Mouse (Mus musculus) lung, postnatal 25 days (tissue): ENCODE measurements around the gene Mlec.

Experiments
- DNase-seq: peaks from one replicate; pipeline ENCODE4 v3.0.0; 2022; ENCODE audit warnings: low spot score

The Mlec gene

DNA sequence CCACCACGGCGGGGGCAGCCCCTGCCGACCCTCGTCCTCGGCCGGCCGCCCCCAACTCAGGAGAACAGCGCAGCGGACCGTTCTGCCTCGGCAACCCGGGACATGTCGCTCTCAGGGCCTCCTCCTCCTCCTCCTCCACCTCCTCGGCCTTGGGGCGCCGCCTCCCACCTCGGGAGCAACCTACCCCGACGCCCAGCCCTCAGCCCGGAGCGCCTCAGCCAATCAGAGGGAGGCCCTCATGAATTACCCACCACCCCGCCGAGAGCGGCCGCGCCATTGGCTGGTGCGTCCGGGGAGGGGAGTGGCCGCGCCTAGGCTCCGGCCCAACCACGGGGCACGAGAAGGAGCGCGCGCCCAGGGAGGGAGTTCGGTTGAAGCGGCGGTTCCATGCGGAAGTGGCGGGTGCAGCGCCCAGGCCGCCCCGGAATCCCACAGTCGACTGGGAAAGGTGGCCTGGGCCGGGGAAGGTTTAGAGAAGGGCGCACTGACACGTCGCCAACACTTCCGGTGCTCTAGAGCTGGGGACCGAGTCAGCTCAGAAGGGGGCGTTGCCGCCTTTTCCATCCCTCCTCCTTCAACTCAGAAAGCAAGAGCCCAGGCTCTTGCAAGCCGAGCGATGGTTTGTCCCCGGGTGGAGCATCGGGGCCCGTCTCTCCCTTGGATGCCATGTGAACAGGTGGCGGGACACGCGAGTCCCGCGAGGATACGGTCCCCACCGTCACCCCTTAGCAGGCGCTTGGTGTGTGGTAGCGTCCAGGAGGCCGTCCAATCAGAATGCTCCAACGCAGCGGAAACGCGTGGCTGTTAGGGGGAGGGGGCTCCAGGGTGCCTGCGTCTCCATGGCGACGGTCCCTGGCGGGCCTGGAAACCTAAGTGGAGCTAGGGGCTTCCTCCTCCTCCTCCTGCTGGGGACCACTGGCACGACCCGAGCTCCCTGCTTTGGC lies at the start of gene Mlec:
Gene Mlec, minus strand, starts transcription at position 140 of the 944 bp plus-strand sequence.
- peak; percentile 99 for DNase-seq

DNA sequence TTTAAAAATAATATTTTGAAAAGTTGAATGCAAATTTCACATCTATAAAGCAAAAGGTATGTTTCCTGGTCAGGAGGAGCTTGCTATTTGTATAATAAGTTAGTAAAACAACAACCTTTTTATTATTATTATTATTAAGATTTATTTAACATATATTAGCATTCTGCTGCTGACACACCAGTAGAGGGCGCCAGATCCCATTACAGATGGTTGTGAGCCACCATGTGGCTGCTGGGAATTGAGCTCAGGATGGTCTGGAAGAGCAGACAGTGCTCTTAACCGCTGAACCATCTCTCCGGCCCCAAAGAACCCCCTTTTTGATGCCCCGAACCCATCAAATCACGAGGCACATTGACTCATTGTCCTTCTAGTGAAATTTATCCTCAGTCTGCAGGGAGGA lies 49.3 kb upstream of the Mlec start:
- no peak for DNase-seq

DNA sequence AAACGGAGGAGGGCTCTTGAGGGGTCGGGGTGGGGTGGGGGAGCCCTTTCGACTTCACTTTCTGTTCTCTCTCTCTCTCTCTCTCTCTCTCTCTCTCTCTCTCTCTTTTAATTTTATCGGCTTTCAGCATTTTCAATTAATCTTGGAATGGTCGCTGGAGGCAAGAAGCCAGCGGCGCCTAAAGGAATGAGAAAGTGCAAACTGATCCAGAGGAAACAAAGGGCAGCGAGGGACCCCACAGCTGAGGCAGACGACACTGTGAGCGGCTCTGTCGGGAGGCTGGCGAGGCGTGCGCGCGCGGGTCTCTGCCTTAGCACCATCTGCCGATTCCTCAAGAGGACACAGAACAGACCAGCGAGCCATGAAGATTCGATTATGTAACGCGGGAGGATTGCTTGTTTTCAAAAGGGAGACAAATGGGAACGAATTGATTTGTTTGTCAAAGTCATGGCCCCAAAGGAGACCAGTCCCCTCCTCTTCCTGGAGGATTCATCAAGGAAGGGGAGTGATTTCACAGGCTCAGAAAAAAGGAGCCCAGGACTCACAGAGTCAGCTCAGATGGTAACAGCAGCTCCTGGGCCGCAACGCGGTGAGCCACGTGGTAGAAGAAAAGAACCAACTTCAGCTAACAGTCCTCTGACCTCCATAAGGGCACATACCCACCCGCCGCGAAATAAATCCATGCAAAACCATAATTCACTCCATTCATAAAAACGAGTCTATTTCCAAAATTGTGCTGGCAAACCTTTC lies 46.8 kb upstream of the Mlec start:
- peak; percentile 10 for DNase-seq

DNA sequence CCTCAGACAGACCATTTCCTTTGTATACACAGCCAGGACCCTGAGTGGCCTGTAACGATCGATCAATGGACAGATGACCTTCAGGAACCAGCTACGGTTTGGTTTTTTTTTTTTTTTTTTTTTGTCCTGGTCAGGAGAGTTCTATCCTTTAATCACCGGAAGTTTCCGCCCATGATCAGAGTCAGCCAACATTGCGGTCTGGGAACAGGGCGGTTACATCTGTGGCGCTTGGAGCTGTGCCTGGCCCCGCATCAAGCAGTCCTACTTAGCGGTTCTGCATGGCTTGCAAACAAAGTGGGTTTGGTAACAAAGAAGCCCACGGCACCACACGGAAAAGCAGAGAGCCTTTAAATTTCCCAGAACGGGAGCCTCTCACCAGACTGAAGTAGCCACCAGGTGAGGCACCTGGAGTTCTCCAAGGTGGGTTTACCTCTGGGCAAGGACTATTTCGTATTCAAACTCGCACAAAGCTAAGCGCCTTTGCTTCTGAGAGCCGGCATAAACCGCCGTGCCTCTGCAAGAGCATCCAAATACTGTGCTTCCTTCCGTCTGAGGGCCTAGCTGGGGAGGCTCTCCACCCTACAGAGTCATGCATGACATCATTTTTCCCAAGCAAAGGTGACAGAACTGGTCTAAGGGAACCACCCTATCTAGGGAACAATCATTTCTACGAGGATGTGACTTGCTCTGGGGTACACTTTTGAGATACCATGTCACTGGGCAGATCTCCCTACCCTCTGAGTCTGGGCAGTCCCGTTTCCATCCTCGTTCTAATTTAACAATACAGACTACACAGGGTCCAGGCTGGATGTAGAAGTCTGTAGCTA lies 46.0 kb upstream of the Mlec start:
- DNase-seq = peak; percentile 42

DNA sequence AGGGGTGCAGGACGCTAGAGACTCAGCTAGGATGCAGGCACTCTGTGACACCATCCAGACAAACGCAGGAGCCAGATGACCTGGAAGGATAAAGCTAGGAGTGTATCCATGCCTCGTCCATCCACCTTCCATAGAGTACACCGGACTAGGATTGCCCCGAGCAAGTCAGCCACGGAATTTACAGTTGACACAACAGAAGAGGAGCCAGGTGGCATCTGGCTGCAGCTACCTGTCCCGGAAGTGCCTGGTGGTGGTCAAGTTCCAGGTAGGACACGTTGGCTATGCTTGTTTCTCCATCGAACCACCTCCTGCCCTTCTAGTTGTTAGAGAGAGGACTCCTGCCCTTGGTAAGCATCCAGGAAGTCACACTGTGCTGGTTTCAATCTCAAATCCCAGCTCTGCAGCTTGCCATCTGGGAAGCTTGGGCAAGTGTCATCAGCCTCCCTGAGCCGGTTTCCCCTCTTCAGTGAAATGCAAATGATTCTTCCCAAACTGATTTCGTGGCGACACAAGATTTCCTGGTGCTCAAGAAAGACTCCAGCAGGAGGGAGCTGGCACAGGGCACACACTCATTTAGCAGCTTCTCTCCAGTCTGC lies 36.7 kb upstream of the Mlec start:
- no peak for DNase-seq

DNA sequence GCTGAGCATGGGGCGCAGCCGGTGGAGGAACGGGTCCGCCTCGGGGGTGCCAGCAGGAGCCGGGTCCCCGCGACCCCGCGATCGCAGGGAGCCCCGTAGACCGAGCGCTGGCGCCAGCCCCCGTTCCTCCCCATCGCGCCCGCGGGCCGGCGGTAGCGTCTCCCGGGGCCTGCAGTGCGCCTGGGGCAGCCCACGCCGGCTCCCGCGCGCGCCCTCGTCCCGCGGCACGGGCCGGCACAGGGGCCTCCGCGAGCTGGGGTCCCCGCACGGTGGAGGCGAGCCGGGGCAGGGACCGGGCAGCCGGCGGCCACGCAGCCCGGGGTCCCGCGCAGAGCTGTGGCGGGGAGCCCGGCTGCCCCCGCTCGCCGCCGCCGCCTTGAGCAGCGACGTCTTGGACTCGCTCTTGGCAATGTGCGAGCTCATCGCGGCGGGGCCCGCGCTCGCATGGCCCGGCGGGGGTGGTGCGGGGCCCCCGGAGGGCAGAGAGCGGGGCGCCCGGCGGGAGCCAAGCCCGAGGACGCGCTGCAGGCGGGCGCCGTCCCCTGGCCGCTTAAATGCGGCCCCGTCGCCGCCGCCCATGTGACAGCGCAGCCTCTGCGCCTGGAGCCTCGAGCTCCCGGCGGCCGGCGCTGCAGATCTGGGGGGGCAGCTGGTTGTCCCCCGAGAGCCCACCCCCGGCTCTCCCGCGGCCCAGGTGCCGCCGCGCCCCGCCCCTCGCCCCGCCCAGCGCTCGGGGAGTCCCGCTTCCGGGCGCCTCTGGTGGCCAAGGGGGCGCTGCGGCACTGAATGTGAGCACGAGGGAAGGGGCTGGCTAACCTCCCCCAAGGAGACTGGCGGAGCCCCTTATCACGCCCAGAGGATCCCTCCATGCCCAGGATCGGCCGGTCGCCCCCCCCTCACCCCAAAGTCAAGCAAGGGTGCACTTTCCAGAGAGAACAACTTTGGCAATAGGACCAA lies 36.0 kb upstream of the Mlec start, which contains the start of gene Cabp1:
Gene Cabp1, minus strand, starts transcription at position 713 of the 957 bp plus-strand sequence.
- DNase-seq = peak; percentile 34

DNA sequence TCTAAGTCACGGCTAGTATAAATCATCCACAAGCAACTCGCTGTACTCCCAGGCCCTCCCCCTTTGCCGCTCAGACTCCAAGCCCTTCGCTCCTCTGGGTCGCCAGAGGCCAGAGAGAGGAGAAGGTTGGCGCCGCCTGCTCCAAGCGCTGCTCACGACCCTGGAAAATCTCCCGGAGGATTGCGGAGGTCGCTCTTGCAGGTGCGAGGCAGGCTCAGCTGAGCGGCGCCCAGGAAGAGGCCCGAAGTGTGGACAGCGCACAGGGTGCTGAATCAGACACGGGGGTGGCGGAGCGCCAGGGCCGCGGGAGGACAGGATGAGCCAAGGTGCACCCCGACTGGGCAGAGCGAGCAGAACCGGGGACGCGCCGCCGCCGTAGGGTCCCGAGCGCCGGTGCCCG lies 35.2 kb upstream of the Mlec start:
- DNase-seq = peak; percentile 28

DNA sequence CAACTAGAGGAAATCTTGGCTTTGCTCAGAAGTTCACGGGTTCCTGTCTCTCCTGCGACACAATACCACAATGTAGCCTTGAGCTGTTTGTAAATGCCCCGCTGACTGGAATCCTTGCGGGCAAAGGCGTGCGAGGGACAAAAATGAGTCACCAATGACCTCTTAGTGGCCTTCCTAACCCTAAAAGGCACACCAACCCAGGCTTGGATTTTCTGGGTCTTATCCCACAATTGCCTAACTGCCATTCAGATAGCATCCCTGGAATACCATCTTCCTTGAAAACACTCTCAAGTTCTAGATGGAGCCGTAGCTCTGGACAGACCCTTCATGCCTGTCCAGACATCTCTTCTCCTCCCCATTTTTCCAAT lies 34.8 kb upstream of the Mlec start:
- DNase-seq = no peak

DNA sequence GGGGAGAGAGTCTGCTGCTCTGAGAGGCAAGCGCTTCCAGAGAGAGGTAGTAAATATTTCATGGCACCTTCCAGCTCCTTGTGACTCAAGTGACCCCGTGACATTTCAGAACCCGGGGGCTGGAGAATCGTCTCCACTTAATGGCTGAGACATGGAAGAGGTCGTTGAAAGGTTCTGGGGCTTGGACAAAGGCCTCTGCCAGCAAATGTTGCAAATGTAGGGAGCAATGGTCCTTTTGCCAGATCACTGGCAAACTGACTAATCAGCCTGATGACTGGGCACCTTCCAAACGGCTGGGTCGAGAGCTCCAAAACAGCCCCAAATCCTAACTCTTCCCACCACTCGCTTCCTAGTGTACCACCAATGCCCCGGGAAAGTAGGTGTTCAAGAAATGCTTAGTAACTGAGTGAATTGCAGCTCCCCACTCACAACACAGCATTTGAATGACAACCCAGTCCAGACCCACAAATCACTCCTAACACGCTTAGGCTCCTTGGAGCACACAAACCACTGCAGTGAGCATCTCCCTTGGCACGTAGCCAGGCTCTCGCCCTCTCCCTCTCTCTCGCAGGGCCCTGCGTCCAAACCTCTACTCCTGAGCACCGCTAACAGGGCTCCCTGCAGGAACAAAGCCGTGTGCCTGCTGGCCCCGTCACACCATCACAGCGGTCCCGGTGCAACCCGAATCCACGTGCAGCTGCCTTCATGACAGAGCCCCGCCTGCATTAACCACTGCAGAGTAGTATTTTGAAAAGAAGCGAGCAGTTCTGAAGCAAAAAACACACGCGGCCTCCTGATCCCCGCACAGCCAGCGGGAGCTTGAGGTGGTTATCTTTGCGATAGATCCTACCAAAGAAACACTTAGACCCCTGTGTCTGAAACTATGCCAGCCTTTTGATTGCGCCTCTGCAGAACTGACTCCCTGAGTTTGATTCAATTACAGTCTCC lies 34.2 kb upstream of the Mlec start:
- DNase-seq = no peak

DNA sequence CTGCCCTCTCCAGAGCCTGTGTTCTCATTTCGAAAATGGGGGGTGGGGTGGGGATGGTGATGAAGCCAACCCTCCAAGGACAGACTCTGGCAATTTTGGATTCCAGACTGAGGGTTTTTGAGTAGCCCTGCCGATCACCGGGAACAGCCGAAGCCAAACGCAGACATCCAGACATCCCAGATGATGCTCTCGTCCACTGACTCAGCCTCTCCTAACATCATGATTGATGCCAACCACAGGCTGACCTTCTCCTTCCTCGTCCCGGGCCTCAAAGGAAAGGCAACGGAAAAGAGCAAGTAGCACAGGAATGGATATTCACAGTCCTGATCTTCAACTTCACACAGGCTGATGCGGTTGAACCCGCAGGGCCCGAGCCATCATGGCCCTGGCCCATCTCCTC lies 32.1 kb upstream of the Mlec start:
- DNase-seq = no peak

DNA sequence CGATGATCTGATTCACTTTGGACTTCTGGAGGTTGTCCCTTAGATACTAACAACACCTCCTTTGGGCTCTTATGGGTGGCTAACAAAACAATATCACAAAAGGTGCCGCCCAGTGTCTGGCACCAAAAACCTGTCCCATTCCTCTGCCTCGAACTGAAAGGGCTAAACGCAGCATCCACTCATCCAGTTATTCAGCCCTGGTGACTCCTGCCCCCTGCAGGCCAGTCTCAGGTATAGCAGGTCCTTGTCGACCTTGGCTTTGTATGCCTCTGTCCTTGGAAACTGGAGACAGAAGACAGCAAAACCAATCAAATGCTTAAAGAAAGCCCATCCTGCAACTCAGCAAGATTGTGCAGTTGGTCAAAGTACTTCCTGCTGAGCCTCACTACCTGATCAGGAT lies 30.8 kb upstream of the Mlec start:
- DNase-seq = peak; percentile 40

DNA sequence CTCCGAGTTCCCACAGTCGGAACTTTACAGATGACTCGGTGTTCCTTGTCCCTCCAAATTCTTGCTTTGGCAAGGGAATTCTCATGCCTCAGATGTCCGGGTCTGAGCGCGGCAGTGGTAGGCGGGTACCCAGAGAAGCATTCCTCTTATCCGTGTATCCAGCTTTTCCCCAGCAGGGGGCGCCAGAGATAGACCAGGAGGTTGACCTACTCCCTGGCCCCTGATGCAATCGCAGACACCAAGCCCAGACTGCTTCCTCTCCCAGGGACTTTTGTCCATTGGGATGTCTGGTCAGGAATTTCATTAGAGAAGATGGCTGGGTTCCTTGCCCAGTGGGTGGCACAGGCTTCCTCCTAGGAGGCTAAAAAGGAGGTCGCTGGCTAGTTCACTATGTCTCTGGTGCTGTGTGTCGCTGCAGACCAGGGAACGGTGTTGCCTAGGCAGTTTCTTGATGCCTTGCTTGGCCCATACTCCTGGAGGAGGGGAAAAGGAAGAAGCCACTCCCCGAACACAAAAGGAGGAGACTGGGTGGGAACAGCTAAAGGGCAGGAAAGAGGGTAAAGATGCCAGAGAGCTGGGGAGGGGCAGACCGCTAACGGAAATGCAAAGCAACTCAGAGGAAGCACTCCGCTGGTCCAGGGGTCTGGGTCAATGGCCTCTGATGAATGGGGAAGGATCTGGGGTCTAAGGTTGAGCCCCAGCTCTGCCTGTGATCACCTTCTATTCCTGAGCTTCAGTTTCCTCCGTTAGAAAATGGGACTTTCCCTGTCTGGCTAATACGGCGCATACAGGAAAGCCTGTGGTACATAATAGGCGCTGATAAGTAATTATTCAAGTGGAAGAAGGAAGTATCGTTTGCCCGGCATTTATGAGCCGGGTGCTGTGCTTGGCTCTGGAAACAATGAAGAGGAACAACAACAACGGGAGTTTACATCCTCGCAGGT lies 29.5 kb upstream of the Mlec start:
- peak; percentile 96 for DNase-seq

DNA sequence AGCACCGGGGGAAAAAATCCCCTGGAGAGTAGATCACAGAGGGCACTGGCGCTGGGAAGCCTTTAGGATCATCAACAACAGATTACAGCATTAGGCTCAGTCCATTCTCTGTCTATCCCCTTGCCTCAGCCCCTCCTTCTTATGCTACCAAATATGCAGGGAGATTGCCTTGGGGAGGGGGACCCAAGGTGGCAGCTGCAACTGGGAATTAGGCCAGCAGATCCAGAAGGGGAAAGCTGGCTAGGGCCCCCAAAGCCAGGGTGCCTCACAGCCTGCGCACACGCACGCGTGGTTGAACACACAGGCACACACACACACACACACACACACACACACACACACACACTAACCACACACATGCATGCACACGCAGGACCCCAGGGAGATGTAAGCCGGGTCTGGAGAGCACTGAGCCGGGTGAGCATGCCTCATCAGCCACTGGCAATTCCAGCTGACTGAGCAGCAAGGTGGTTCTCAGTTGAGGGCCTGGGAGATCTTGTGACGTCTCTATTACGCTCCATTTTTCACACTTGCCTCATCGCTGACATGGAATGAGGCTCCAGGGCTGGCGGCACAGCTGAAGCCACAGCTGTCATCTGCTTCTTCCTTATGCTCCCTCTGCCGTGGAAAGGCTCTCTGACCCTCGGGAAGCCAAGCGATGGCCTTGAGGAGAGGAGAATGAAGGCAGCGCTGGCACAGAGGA lies 28.5 kb upstream of the Mlec start:
- DNase-seq = no peak

DNA sequence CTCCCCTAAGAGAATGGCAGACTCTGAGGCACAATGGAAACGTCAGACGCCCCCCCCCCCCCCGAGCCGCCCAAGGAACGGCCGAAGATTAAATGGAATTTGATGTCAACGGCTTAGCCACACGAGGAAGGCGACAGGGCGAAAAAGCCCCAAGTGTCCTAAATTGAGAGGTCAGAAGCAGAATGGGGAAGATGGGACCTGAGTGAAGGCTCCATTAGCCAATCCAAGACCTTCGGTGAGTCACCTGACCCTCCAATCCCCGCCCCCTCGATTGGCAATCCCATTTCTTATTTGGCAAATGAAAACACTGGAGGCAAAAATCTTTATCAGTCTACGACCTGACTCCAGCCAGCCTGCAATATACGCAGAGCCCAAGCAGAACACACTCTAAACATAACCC lies 26.7 kb upstream of the Mlec start:
- no peak for DNase-seq

DNA sequence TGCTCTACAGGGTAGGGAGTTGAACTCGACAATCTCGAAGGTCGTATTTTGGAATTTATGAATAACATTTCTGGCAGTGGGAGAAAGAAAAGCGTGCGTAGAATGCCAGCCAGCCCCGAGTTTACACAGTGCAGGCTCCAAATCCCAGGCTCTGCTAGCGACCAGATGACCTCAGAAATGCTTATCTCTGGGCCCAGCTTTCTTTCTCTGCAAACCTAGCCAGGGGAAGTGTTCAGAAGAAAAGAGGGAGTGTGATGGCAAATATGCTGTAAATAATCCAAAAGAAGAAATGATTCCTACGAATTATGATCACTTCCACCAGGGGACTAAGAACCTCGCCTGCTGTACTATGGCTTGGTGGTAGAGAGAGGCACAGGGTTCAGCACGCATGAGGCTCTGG lies 25.5 kb upstream of the Mlec start:
- DNase-seq = no peak

DNA sequence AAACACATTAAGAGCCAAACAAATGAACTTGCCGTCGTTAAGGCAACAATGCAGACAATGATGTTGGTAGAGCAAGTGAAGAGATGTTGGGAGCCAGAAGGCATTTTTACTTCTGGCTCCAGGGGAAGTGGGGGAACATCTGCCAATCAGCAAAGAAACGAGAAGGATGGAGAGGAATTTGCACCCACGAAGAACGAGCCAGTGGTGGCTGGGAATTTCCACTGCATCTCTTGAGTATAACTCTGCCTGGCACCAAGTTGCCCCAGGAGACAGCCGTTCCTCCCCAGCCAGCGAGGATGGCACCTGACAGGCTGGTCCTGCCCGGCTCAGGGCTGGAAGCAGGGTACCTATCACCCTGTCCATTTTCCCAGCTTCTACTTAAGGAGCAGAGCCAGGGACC lies 24.9 kb upstream of the Mlec start:
- no peak for DNase-seq

DNA sequence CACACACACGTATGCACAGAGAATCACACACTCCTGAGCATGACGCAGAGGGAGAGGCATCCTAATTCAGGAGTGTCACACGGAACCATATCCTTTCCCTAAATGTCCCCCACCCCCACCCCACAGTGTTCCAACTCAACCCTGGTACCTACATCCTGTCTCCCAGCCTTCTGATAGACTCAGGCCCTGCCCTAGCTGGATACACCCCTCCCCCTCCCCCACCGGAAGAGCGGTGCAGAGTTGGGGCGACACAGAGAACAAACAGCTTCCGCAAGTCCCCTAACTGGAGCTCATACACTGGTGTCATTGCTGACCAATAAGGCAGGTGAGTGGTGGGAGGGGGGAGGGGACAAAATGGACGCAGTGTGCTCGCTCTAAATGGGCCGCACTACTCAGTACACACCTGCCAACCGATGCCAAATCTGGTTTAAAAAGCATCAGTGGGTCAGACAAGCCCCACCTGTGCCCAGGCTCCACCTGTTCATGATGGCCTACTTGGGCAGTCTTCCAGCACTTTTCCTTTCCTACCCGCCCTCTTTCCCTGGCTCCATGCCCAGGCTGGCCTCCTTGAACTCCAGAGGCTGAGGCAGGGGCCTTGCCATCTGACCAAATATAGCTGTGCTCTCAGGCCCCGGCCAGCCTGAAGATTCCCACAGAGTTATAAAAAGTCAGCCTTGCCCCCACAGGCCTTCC lies 23.4 kb upstream of the Mlec start:
- DNase-seq = no peak
